Mouse (Mus musculus) liver, embryonic 14.5 days (tissue): ENCODE results near the gene Tex21. TPM values are rescaled to one million over a fixed set of nuclear protein-coding genes. Genes with fewer than 3 reads are reported as not detected.

ENCODE experiments used
- ATAC-seq: fragments of 200-750 bp; cut with Nextera tagmentation; 2 replicates; pipeline ENCODE4 v1.8.0; 2017; ENCODE audit warnings: moderate number of reproducible peaks, mild to moderate bottlenecking, moderate library complexity; ENCODE audit not compliant: insufficient read depth
- DNase-seq, 3 experiments: peaks; one replicate each; pipeline ENCODE4 v3.0.0-alpha.2; 2012 to 2013; ENCODE audit warnings: low read depth in 3 of 3, low spot score in 3 of 3
- H3K27ac ChIP-seq: fragments of 300-500 bp; sonication (generic); 2 replicates; pipeline ENCODE4 v1.5.1; 2014; ENCODE audit warnings: moderate library complexity, mild to moderate bottlenecking, control low read depth, inconsistent platforms
- H3K27me3 ChIP-seq: fragments of 300-500 bp; sonication (generic); 2 replicates; pipeline ENCODE4 v1.6.1; 2014; ENCODE audit warnings: mild to moderate bottlenecking, low read length, moderate library complexity; ENCODE audit not compliant: control insufficient read depth, insufficient read depth
- H3K36me3 ChIP-seq: fragments of 300-500 bp; sonication (generic); replicated peaks from 2 replicates; pipeline ENCODE4 v1.6.1; 2014; ENCODE audit warnings: low read depth; ENCODE audit not compliant: control insufficient read depth, insufficient read depth
- H3K4me1 ChIP-seq, 2 experiments: fragments of 200-500 bp in 1 of 2; fragments of 300-500 bp in 1 of 2; sonication (generic) in 1 of 2; replicated peaks; 2 replicates each; pipeline ENCODE4 v1.6.1; 2012 to 2014; ENCODE audit warnings: antibody characterized with exemption in 1 of 2, inconsistent platforms in 1 of 2, low read length in 1 of 2; ENCODE audit not compliant: control insufficient read depth in 2 of 2, insufficient read depth in 2 of 2
- H3K4me2 ChIP-seq: fragments of 300-500 bp; sonication (generic); 2 replicates; pipeline ENCODE4 v1.6.1; 2014; ENCODE audit warnings: low read depth, mild to moderate bottlenecking, control low read depth, moderate library complexity
- H3K4me3 ChIP-seq, 2 experiments: fragments of 200-500 bp in 1 of 2; fragments of 300-500 bp in 1 of 2; sonication (generic) in 1 of 2; 2 replicates each; pipeline ENCODE4 v1.5.1; 2012 to 2014; ENCODE audit warnings: low read depth in 2 of 2, low read length in 2 of 2, mild to moderate bottlenecking in 2 of 2, control low read depth in 1 of 2, inconsistent platforms in 1 of 2, moderate library complexity in 1 of 2; ENCODE audit not compliant: insufficient read depth in 1 of 2
- H3K9ac ChIP-seq: fragments of 300-500 bp; sonication (generic); replicated peaks from 2 replicates; pipeline ENCODE4 v1.6.1; 2014; ENCODE audit warnings: mild to moderate bottlenecking, control low read depth, moderate library complexity
- H3K9me3 ChIP-seq: fragments of 300-500 bp; sonication (generic); 2 replicates; pipeline ENCODE4 v1.6.1; 2016; ENCODE audit warnings: low read length, mixed read lengths; ENCODE audit not compliant: control insufficient read depth
- CTCF ChIP-seq: IDR thresholded peaks from 2 replicates; pipeline ENCODE4 v1.5.1; 2016; ENCODE audit warnings: antibody characterized with exemption, low read depth, control low read depth
- EP300 ChIP-seq: IDR thresholded peaks from 2 replicates; pipeline ENCODE4 v1.6.1; 2016; ENCODE audit warnings: antibody characterized with exemption, low read depth
- WGBS: fragments of 180-500 bp; shearing (Covaris S2); extraction: QIAGEN DNeasy Blood & Tissue Kit; methylation state at CpG from one replicate; pipeline ENCODE4 v1.1.7; 2014; ENCODE audit not compliant: insufficient replicate concordance; 5-methylcytosine and 5-hydroxymethylcytosine counted together
- polyA plus RNA-seq, 2 experiments: library from polyadenylated mRNA; depleted of rRNA in 1 of 2; stranded (reverse) in 1 of 2; unstranded in 1 of 2; fragments of >200 nt; fragmentation: Nextera tagmentation in 1 of 2; extraction: Ambion mirVana in 1 of 2; gene quantifications; 2 replicates each; pipeline versions ENCODE4 v1.2.1 to v1.2.3; 2012 to 2014

Tex21 gene
- polyA plus RNA-seq, 2 experiments = 0.04 TPM; not detected in 1

DNA sequence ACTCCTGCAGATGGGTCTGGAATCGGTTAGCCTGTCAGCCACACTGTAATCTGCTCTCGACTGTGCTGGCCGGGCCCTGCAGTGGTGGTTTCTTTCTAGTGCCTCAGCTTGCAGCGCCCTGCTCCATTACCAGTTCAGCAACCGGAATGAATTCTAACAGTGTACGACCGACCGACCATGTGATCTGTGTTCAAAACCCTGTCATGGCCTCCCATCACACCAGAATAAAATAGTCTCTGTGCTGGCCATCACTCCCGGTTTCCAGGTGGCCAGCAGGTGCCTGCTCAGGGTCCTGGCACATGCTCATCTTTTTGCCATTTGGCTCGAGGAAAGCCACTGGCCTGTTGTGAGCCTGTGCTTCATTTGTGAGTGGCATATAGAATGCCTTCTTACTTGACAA lies 22.1 kb upstream of the Tex21 start:
- H3K27ac ChIP-seq = no peak overlapping the region
- H3K9me3 ChIP-seq = no peaks in the 10 kb centered on the region
- TF ChIP-seq CTCF (no peak), EP300 (no peak)
- H3K4me3 ChIP-seq = no peak overlapping the region
- no peak overlapping the region for H3K9ac ChIP-seq
- DNase-seq (no peak), ATAC-seq (no peak)
- no peak overlapping the region for H3K4me2 ChIP-seq
- peaks cover 0 to 11% of the 10 kb centered on the region in 2 experiments; a peak in 1 of 4 replicates for H3K4me1 ChIP-seq
- WGBS = 72% methylated on average over 10 of the region's 10 CpGs
- no peaks in the 10 kb centered on the region for H3K27me3 ChIP-seq
- peaks cover 5% of the 10 kb centered on the region for H3K36me3 ChIP-seq

DNA sequence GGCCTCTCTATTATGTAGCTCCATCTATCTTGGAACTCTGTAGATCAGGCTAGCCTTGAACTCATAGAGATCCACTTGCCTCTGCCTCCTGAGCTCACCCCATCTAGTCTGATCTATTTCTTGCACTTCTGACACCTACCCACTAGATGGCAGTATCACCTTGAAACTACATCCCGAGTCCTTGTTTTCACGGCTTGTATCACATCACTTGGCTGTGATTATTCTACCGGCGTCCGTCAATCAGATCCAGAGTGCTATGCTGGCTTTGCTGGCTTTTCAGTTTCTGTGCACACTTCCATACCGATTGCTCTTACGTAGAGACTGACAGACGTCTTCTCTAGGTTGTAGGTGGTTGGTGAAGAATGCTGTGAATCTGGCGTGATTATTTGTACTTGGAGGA lies 20.3 kb upstream of the Tex21 start:
- peak in 1 of 3 experiments; percentile 56 for DNase-seq
- no peak overlapping the region for H3K9ac ChIP-seq
- WGBS = 60% methylated on average over 9 of the region's 9 CpGs

DNA sequence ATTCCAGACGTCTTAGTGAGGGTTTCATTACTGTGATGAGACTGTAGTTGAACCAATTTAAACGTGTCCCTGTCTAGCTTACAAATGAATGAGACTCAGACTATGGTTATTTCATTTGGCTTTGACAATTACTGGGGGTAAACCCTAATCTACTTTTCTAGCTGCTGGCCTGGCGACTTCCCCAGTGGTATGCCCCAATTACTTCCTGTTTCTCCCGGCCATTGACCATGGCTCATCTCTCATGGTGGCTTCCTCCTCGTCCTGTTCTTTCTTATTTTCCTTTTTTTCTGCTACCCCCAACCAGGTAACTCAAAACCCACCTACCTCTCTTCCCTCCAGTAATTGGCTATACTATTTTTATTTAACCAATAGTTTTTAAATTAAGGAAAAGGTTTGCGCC lies 18.5 kb upstream of the Tex21 start:
- TF ChIP-seq CTCF (no peak), EP300 (no peak)
- peaks cover 0 to 14% of the 10 kb centered on the region in 2 experiments; a peak in 2 of 4 replicates for H3K4me1 ChIP-seq
- H3K4me2 ChIP-seq = no peak overlapping the region
- no peaks in the 10 kb centered on the region for H3K9me3 ChIP-seq
- peaks cover 6% of the 10 kb centered on the region for H3K36me3 ChIP-seq
- H3K4me3 ChIP-seq = no peak overlapping the region
- no peak overlapping the region for H3K9ac ChIP-seq
- H3K27me3 ChIP-seq = no peaks in the 10 kb centered on the region
- no peak overlapping the region for H3K27ac ChIP-seq
- WGBS = 39% methylated on average over 6 of the region's 6 CpGs
- ATAC-seq (no peak), DNase-seq (no peak)

More for the DNA sequence above, 20.3 kb upstream of the Tex21 start:
- Histone ChIP-seq H3K27me3 (no peaks in the 10 kb centered on the region), H3K4me1 (peaks cover 0 to 9% of the 10 kb centered on the region in 2 experiments; a peak in 2 of 4 replicates), H3K36me3 (peaks cover 8% of the 10 kb centered on the region), H3K4me2 (no peak overlapping the region), H3K27ac (no peak overlapping the region), H3K4me3 (no peak overlapping the region), H3K9me3 (no peaks in the 10 kb centered on the region)
- TF ChIP-seq CTCF (peak; percentile 83), EP300 (no peak)
- ATAC-seq = peak; percentile 11; the same call in 1 of the 2 replicates

DNA sequence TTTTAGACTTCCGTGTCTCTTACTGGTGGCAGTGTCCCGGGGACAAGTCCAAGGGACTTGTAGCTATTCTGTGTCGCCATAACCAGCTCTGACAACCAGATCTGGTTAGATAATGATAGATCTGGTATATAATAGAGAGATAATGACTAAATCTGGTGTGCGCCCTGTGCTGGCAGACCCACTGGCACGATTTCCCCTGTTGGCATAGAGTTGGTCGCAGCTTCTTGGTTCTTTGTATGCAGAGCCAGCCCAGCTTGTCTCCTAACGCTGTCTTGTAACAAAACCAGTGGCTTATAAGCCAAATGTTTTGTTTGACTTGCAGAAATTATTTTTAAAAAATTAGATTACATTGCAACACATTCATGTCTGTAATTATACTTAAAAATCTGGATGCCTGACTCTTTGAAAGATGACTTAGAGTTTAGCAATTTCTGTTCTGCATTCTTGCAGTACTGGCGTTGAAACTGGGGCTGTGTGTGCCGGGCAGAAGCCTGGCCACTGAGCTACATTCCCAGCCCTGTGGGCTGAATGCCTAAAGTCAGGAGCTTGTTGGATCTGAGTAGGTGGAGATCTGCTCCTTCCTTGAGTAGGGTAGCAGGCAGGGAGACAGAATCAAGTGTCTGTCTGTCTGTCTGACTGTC lies 17.9 kb upstream of the Tex21 start:
- WGBS = 79% methylated on average over 9 of the region's 9 CpGs
- H3K9ac ChIP-seq = no peak overlapping the region
- H3K9me3 ChIP-seq = no peaks in the 10 kb centered on the region
- DNase-seq (no peak), ATAC-seq (no peak)
- H3K27ac ChIP-seq = no peak overlapping the region
- H3K27me3 ChIP-seq = no peaks in the 10 kb centered on the region
- TF ChIP-seq CTCF (no peak), EP300 (no peak)
- H3K4me1 ChIP-seq = peaks cover 0 to 14% of the 10 kb centered on the region in 2 experiments; a peak in 2 of 4 replicates
- H3K4me2 ChIP-seq = no peak overlapping the region
- H3K4me3 ChIP-seq = no peak overlapping the region
- H3K36me3 ChIP-seq = peaks cover 6% of the 10 kb centered on the region

DNA sequence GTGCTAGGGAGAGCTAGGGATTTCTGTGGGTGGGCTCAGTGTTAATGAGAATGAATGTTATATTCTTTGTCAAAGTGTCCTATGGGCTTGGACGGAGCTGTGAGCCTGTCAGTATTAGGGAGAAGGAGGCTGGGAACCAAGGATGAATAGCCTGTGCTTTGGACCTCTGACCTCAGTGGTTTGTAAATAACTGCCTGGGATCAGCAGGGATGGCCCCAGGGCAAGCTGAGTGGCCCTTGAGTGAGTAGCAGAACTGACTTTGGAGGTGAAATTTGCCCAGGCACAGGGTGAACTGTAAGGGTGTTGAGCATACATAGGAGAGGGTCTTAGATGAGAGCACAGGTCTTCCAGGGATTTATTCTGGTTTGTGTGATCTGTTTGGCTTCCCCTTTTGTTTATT lies 17.3 kb upstream of the Tex21 start:
- Histone ChIP-seq H3K9ac (no peak overlapping the region), H3K27me3 (no peaks in the 10 kb centered on the region), H3K4me1 (peaks cover 0 to 14% of the 10 kb centered on the region in 2 experiments; a peak in 2 of 4 replicates), H3K4me3 (no peak overlapping the region), H3K27ac (no peak overlapping the region), H3K4me2 (0 out of 2 replicates have a peak overlapping the region, but pooled peaks have one; percentile 11), H3K36me3 (peaks cover 6% of the 10 kb centered on the region), H3K9me3 (no peaks in the 10 kb centered on the region)
- WGBS = 72% methylated on average over 1 of the region's 1 CpGs
- ATAC-seq (no peak; the same call in 1 of the 2 replicates), DNase-seq (no peak)
- TF ChIP-seq CTCF = no peak
- no peak for TF ChIP-seq EP300
